Mouse (Mus musculus): ENCODE measurements around the gene Pkp3.

GRCm38 (mm10) chr7:141115874-141116273 lies 37.9 kb downstream of the Pkp3 start:
- TF ChIP-seq CTCF (IDR thresholded peaks at IDR 0.05; ENCODE audit: control insufficient read depth, insufficient read depth, insufficient read length) (no peak), MAX (IDR thresholded peaks at IDR 0.05) (no peak), MYOD1 (IDR thresholded peaks at IDR 0.05; ENCODE audit: control insufficient read depth, insufficient read length, low read depth) (no peak), FOSL1 (IDR thresholded peaks at IDR 0.05; ENCODE audit: insufficient read depth, low read length, poor library complexity, severe bottlenecking) (no peak), CEBPB (IDR thresholded peaks at IDR 0.05; ENCODE audit: low read depth) (no peak), MYOG (IDR thresholded peaks at IDR 0.05; ENCODE audit: control insufficient read depth, extremely low read depth, insufficient read length) (no peak)
